Mouse (Mus musculus) left cerebral cortex, postnatal 10 days (tissue): Measurements from ENCODE around the gene Cryba1. TPM values are rescaled to one million over a fixed set of nuclear protein-coding genes. Genes with fewer than 3 reads are reported as not detected.
"Not testable (repeated sequence)": the region's sequence is repeated elsewhere in the genome, so short reads cannot be mapped to it uniquely, and the experiment has no call there.

Experiments used
- DNase-seq, 2 experiments: peaks; one replicate each; pipeline ENCODE4 v3.0.0; 2021 to 2022; ENCODE audit warnings: low spot score in 2 of 2, mixed read lengths in 1 of 2; ENCODE audit errors: extremely low spot score in 1 of 2
- intact Hi-C: fragments of 180-260 bp; cut with DNase I; formaldehyde crosslinking; loops from one replicate; pipeline ENCODE4 v1.15.1; 2025
- total RNA-seq, 2 experiments: library from RNA; stranded (reverse); gene quantifications; 2 replicates each; pipeline ENCODE4 v1.2.3; 2021

Cryba1 gene
- not detected for total RNA-seq

GRCm38 (mm10) chr11:77725183-77725582 lies at the start of gene Cryba1:
Gene Cryba1, minus strand, starts transcription at chr11:77725283.
- DNase-seq, result no peak
- intact Hi-C loops, result no loop called here

DNA sequence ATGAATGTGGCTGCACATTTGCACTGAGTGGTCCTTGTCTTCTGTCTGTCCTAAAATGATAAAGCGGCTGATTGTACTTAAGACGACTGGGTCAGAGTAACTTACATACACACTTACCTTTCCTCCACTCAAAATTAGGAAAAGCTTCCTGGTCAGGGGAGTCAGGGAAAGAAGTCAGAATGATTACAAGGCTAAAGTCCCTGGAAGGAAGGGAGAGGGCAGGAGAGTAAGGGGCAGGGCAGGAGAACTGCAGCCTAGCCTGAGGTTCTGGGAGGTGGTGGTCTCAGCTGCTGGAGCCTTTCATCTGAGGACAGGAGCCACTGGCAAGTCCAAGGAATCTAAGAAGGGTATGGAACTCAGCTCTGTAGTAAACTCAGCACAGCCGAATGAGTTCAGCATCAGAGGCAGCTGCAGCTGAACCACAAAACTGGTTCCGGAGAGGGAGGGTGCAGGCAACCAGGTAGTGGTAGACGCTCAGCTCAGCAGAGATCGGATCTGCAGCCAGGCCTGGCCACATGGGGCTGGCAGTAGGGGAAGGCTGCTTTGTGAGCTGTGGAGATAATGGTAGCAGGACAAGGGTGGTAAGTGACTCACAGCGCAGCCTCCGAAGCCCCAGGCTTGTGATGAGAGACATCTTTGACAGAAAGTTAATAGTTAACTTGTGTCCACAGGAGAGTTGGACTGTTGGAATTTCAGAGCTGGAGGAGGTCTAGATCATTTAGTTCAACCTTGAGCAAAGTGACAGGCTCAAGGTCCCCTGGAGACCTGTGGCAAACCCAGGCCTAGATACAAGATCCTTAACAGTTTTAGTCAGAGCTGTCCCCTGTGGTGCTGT lies 47.0 kb upstream of the Cryba1 start:
- DNase-seq, result no peak
- intact Hi-C loops, result no loop called here

GRCm38 (mm10) chr11:77770346-77770745 lies 45.3 kb upstream of the Cryba1 start:
- no peak for DNase-seq
- intact Hi-C loops, result no loop called here

GRCm38 (mm10) chr11:77769496-77769895 lies 44.4 kb upstream of the Cryba1 start:
- intact Hi-C loops, result no loop called here

DNA sequence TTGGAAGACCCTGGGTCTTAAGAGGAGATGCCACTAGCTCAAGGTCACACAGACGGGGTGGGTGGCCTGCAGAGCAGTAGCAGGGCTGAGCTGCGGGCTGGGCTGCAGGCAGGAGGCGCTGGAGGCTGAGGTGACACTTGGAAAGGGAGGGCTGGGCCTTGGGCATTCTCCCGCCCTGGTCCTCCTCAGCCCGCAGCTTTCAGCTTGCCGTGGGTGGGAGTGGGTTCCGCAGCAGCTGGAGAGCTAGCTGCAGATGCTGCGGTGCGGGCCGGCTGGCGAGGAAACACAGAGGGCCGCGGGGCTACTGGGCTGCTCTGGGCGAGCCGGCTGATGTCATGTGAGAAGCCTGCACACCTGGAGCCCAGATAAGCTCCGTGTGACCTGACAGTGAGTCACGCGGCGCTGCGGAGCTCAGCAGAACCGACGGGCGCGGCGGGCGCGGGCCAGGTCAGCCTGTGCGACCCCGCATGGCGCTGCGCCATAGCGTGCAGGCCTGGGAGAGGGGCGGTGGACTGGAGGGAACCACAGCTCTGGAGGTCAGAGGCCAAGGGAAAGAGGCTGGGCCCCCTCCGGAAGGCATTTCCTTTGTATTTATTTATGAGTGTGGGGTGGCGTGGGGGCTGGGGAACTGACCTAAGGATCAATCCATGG lies 41.4 kb upstream of the Cryba1 start:
- intact Hi-C loops, result no loop called here
- DNase-seq, result peak in 1 of 2 experiments; percentile 80

More at GRCm38 (mm10) chr11:77769496-77769895, 44.4 kb upstream of the Cryba1 start:
- no peak for DNase-seq

GRCm38 (mm10) chr11:77765459-77765777 lies 40.3 kb upstream of the Cryba1 start:
- intact Hi-C loops, result loop anchor here (2.0 kb wide), 1 partner anchor 27 kb away; no protein-coding TSS in a partner anchor
- no peak for DNase-seq

DNA sequence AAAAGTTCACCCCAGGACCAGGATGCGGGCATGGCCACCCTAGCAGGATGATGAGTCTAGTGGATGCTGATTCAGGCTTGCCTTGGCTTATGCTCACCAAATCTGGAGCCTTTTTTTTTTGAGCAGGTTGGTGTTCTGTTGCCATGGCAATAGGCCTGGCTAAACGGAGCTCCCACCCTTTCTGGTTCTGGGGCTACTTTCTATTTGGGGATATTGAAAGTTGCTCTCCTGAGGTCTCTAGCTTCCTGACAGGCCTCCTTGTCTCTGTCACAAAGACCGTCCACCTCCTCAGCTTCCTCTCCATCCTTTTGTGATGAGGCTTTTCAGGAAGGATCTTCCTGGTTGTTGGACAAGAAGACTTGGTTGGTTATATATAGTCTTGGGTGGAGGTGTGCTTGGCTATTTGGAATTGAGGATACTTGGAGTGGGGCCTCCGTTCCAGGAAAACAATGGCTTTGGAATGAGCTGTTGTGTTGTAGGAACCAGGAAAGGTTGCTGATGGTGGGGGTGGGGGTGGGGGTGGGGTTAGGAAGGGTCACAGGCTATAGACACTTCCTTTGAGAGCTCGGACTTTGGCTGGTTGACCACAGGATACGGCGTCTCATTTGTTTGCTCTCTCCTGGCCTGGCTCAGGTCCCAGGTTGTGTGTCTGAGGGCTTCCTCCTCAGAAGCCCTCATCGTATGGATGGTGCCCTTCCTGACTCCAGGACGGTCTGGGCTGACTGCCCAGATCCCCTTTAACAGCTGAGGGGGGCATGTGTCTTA lies 39.8 kb upstream of the Cryba1 start:
- intact Hi-C loops, result loop anchor here (2.0 kb wide), 1 partner anchor 28 kb away; no protein-coding TSS in a partner anchor

GRCm38 (mm10) chr11:77763673-77764340 lies 38.7 kb upstream of the Cryba1 start:
- intact Hi-C loops, result loop anchor here (2.0 kb wide), 1 partner anchor 29 kb away; no protein-coding TSS in a partner anchor

More for the DNA sequence above, 39.8 kb upstream of the Cryba1 start:
- peak in 1 of 2 experiments; percentile 62 for DNase-seq

GRCm38 (mm10) chr11:77762783-77763672 lies 37.9 kb upstream of the Cryba1 start, which contains the start of gene Myo18a:
Gene Myo18a, plus strand, starts transcription at chr11:77763246.
- intact Hi-C loops, result no loop called here
- peak; percentile 52 to 89 for DNase-seq

More at GRCm38 (mm10) chr11:77763673-77764340, 38.7 kb upstream of the Cryba1 start:
- DNase-seq, result peak in 1 of 2 experiments; percentile 69

- DNase-seq, result no peak
- intact Hi-C loops, result no loop called here
These were observed 34.9 kb upstream of the Cryba1 start for GRCm38 (mm10) chr11:77760031-77760430.

DNA sequence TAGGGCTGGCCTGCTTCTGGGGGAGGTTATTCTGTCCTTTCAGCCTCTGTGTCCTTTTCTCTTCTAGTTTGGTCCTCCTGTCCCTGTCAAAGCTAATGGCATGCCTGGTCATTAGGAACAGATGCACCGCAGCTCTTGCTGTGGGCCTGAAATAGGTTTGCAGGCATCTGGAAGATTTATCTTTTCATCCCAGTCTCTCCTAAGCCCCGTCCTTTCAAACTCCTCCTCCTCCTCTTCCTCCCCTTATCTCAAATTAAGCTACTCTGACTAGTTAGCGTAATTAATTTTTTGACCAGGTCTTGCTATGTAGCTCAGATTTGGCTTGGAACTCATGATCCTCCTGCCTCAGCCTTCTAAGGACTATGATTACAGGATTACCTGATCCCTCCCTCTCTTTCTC lies 28.4 kb upstream of the Cryba1 start:
- intact Hi-C loops, result no loop called here

DNA sequence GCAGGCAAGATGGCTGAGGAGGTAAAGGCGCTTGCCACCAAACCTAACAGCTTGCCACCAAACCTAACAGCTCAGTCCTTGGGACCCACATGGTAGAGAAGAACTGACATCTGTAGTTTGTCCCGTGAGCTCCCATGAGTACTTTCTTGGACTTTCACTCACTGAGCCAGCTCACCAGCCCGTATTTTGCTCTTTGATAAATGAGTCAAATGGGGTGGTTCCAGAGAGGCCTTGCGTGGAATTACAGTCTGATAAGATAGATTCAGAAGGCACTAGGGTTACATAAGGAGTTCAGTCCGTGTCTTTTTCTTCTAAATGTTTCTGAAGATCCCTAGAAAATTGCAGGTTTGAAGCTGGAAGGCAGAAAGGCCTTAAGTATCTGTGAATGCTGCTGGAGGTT lies 27.4 kb upstream of the Cryba1 start:
- no peak for DNase-seq
- intact Hi-C loops, result no loop called here

More for the DNA sequence above, 28.4 kb upstream of the Cryba1 start:
- no peak for DNase-seq

GRCm38 (mm10) chr11:77748996-77749395 lies 23.9 kb upstream of the Cryba1 start:
- DNase-seq, result no peak
- intact Hi-C loops, result no loop called here

DNA sequence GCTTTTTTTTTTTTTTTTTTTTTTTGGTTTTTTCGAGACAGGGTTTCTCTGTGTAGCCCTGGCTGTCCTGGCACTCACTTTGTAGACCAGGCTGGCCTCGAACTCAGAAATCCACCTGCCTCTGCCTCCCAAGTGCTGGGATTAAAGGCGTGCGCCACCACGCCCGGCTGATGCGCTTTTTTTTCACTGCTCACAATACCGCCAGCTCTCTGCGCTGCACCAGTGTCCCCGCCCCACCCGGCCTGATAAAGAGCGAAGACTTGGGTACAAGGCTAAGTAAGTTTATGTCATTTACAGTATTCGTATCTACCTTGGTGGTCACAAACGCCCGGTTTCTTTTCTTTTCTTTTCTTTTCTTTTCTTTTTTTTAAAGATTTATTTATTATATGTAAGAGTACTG lies 22.0 kb upstream of the Cryba1 start:
- intact Hi-C loops, DNase-seq: not testable (repeated sequence)

GRCm38 (mm10) chr11:77746652-77747051 lies 21.6 kb upstream of the Cryba1 start:
- no peak for DNase-seq
- intact Hi-C loops, result no loop called here

DNA sequence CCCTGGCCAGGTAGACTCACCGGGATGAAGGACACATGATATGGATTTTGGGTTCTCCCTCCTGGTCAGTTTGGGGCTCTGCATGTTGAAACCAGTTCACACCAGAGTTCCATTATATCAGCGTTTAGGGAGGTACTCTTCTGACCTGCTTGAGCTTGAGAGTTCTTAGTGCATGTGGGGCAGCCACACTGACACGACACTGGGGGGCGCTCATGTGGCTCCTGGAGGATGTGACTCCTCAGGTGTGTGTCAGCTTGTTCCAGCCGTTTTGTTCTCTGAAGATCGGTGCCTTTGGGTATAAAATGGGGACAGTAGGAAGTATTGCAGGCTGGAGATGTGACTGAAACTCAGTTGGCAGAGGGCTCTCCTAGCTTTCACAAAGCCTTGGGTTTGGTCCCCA lies 18.9 kb upstream of the Cryba1 start:
- intact Hi-C loops, result loop anchor here (5.0 kb wide), 1 partner anchor 73 kb away; no protein-coding TSS in a partner anchor
- peak in 1 of 2 experiments; percentile 43 for DNase-seq

DNA sequence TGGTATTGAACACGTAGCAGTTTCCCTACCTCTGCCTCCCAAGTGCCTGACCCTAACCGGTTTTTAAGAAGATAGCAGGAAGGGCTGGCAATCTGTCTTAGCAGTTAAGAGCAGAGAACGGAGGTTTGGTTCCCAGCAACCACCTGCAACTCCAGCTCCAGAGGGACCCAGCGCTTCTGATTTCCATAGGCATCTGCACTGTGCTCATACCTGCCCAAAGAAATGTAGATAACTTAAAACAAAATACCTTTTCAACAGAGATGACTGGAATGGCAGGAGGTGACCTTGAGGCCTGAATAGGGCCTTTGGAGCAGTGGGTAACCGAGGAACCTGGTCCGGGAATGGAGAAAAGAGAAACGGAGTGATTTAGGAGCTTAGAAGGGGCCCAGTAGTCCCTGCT lies 13.5 kb upstream of the Cryba1 start:
- no peak for DNase-seq
- intact Hi-C loops, result no loop called here

- intact Hi-C loops, result no loop called here
- peak; percentile 77 to 84 for DNase-seq
These were observed 12.2 kb upstream of the Cryba1 start for GRCm38 (mm10) chr11:77737289-77737688.
